Mouse (Mus musculus) cortical plate, adult 2 months (tissue): ENCODE measurements around the gene Gm11627.

Experiments
- CTCF ChIP-seq: fragments of 200-500 bp; IDR thresholded peaks from 2 replicates; pipeline ENCODE4 v1.5.1; 2011; ENCODE audit warnings: mild to moderate bottlenecking, control low read depth, low read length; ENCODE audit not compliant: insufficient read depth; ENCODE audit errors: extremely low read depth
- POLR2A ChIP-seq: fragments of 200-500 bp; IDR thresholded peaks from 2 replicates; pipeline ENCODE4 v1.6.1; 2011; ENCODE audit warnings: mild to moderate bottlenecking, low read length, control low read depth; ENCODE audit not compliant: insufficient read depth; ENCODE audit errors: extremely low read depth

- TF ChIP-seq CTCF = no peak
- TF ChIP-seq POLR2A = no peak
These were observed 28.1 kb downstream of the Gm11627 start for GRCm38 (mm10) chr11:102551176-102551575.
